Mouse (Mus musculus) heart, embryonic 11.5 days (tissue): Measurements from ENCODE around the gene Gbe1. TPM values are rescaled to one million over a fixed set of nuclear protein-coding genes. Genes with fewer than 3 reads are reported as not detected.

Source experiments
- ATAC-seq: fragments of 200-750 bp; cut with Nextera tagmentation; replicated peaks from 2 replicates; pipeline ENCODE4 v1.8.0; 2017; ENCODE audit warnings: moderate library complexity; ENCODE audit not compliant: insufficient number of reproducible peaks, low FRiP score, low TSS enrichment
- H3K27ac ChIP-seq: fragments of 300-500 bp; sonication (generic); 2 replicates; pipeline ENCODE4 v1.5.1; 2014; ENCODE audit warnings: mild to moderate bottlenecking, low read depth, low read length
- H3K27me3 ChIP-seq: fragments of 300-500 bp; sonication (generic); 2 replicates; pipeline ENCODE4 v1.6.1; 2014; ENCODE audit warnings: mild to moderate bottlenecking, low read length, mixed read lengths; ENCODE audit not compliant: control insufficient read depth, insufficient read depth
- H3K36me3 ChIP-seq: fragments of 300-500 bp; sonication (generic); 2 replicates; pipeline ENCODE4 v1.6.1; 2014; ENCODE audit warnings: mild to moderate bottlenecking, low read length, moderate library complexity, mixed read lengths; ENCODE audit not compliant: control insufficient read depth, insufficient read depth
- H3K4me1 ChIP-seq: fragments of 300-500 bp; sonication (generic); 2 replicates; pipeline ENCODE4 v1.6.1; 2014; ENCODE audit warnings: low read length; ENCODE audit not compliant: control insufficient read depth, insufficient read depth
- H3K4me2 ChIP-seq: fragments of 300-500 bp; sonication (generic); 2 replicates; pipeline ENCODE4 v1.6.1; 2014; ENCODE audit warnings: mild to moderate bottlenecking, moderate library complexity
- H3K4me3 ChIP-seq: fragments of 300-500 bp; sonication (generic); 2 replicates; pipeline ENCODE4 v1.5.1; 2014; ENCODE audit warnings: low read depth, low read length
- H3K9ac ChIP-seq: fragments of 300-500 bp; sonication (generic); 2 replicates; pipeline ENCODE4 v1.6.1; 2014; ENCODE audit warnings: mild to moderate bottlenecking, low read depth, low read length, moderate library complexity
- H3K9me3 ChIP-seq: fragments of 300-500 bp; sonication (generic); replicated peaks from 2 replicates; pipeline ENCODE4 v1.6.1; 2016; ENCODE audit warnings: low read length; ENCODE audit not compliant: control insufficient read depth
- WGBS: fragments of 180-500 bp; shearing (Covaris S2); extraction: QIAGEN DNeasy Blood & Tissue Kit; methylation state at CpG from one replicate; pipeline ENCODE4 v1.1.7; 2014; ENCODE audit not compliant: insufficient replicate concordance; 5-methylcytosine and 5-hydroxymethylcytosine counted together
- polyA plus RNA-seq: library from polyadenylated mRNA; unstranded; fragments of >200 nt; fragmentation: Nextera tagmentation; extraction: Ambion mirVana; gene quantifications from 2 replicates; pipeline ENCODE4 v1.2.1, GENCODE M21; 2014

The Gbe1 gene
- polyA plus RNA-seq, 1 experiment from 2014 or later = 44.6 TPM

DNA sequence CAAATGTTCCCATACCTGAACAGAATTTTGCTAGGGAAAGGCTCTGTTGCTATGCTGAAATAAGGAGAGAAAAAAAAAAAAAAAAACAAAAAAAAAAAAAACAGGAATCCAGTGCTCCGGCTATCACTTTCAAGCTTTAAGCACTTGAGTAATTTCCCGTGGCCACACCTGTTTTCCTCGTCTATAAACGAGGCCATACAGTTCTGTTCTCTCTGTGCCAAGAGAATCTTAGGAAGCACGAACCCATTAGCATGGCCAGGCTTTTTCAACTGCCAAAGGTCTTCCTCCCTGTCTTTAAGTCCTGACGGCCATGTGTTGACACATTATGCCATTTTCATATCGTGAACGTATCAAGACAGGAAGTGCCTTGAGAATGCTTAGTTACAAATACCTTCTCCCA lies 248.8 kb downstream of the Gbe1 start:
- Histone ChIP-seq H3K4me2 (no peak overlapping the region), H3K36me3 (no peaks in the 10 kb centered on the region), H3K27ac (no peak overlapping the region), H3K4me3 (no peak overlapping the region), H3K9me3 (no peaks in the 10 kb centered on the region), H3K9ac (no peak overlapping the region), H3K4me1 (no peaks in the 10 kb centered on the region), H3K27me3 (no peaks in the 10 kb centered on the region)
- no peak for ATAC-seq
- 81% methylated on average over 8 of the region's 8 CpGs for WGBS

DNA sequence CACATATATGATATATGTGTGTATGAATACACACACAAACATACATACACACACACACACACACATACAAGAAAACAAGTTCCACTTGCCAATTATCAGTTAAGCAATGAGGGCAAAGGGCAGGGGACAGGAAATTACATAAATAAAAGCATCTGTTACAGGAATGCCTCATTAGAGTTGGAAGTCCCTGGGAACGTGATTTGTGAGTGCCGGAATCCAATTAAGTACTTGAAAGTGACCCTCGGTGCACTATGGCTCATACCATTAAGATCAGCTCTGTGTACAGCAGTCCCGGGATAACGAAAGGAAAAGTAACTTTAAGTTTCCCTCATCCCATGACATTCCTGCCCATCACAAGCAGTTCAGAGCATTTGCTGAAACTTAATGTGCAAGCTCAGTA lies 249.7 kb downstream of the Gbe1 start:
- ATAC-seq = no peak
- no peak overlapping the region for H3K9ac ChIP-seq
- no peaks in the 10 kb centered on the region for H3K36me3 ChIP-seq
- 78% methylated on average over 5 of the region's 5 CpGs for WGBS
- no peak overlapping the region for H3K27ac ChIP-seq
- H3K4me2 ChIP-seq = no peak overlapping the region
- no peaks in the 10 kb centered on the region for H3K27me3 ChIP-seq
- H3K4me1 ChIP-seq = no peaks in the 10 kb centered on the region
- H3K4me3 ChIP-seq = no peak overlapping the region
- no peaks in the 10 kb centered on the region for H3K9me3 ChIP-seq

DNA sequence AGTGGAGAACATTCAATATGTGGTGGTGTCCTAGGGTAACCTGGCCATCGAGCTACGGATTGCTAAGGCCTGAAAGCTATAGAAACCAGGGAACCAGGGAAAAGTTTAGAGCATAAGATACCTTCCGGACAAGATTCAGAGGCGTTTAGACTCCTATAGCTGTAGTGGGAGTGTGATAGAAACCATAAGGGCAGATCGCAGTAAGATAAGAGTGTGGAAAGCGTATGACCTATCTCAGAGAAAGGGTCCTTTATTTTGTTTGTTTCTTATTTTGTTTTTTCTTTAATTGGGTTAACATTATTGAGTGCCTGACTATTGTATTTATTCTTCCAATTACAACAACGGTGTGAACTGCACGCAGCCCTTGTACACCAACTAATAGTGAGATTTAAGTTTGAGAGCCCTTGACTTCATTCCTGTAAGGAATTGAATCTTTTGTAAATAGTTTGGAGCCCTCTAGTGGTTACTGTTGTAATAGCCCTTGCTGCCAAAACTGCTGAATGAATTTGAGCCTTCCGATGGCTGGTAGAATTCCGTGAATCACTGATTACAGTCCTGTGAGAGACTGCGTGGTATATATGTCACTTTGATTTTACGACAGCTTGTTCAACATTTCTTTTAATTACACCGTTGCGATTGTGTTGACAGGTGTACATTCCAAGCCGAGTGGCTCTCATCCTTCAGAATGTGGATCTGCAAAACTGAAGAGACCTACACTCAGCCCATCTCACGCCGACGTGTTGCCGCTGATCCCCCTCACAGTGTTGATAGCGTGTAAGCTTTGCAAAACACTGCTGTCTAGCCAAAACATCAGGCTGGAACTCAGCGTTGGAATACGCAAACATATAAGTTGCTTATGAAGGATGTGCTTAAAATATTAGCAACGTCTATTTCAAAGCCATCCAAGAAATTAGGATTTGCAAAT lies 254.9 kb downstream of the Gbe1 start:
- ATAC-seq = no peak; the same call in 1 of the 2 replicates
- no peak overlapping the region for H3K9ac ChIP-seq
- no peak overlapping the region for H3K4me3 ChIP-seq
- WGBS = 54% methylated on average over 23 of the region's 23 CpGs
- H3K36me3 ChIP-seq = no peaks in the 10 kb centered on the region
- H3K27ac ChIP-seq = no peak overlapping the region
- H3K4me1 ChIP-seq = no peaks in the 10 kb centered on the region
- H3K4me2 ChIP-seq = peak overlapping the region; percentile 17
- H3K9me3 ChIP-seq = no peaks in the 10 kb centered on the region
- no peaks in the 10 kb centered on the region for H3K27me3 ChIP-seq

DNA sequence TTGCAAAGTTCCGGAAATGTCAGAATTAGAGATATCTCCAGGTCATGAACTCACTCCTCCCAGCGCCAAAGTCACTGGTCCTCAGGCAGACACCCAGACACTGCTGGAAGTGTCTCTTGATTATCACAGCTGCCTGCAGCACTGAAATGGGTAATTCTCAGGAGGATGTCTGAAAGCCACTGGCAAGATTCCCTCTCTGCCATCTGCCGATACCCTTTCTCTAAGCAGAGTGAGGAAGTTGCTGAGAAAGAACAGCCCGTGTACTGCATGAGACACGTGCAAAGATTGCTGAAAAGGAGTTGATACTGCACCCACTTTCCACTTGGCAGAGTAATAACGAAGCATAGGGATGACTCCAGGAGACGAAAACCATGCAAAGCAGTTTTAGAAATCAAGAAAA lies 272.2 kb downstream of the Gbe1 start:
- Histone ChIP-seq H3K4me3 (no peak overlapping the region), H3K9me3 (no peaks in the 10 kb centered on the region), H3K4me2 (no peak overlapping the region), H3K9ac (no peak overlapping the region), H3K27ac (no peak overlapping the region), H3K36me3 (no peaks in the 10 kb centered on the region), H3K27me3 (no peaks in the 10 kb centered on the region), H3K4me1 (no peaks in the 10 kb centered on the region)
- no CpG with 5 or more reads among the region's 7 CpGs for WGBS
- no peak for ATAC-seq

DNA sequence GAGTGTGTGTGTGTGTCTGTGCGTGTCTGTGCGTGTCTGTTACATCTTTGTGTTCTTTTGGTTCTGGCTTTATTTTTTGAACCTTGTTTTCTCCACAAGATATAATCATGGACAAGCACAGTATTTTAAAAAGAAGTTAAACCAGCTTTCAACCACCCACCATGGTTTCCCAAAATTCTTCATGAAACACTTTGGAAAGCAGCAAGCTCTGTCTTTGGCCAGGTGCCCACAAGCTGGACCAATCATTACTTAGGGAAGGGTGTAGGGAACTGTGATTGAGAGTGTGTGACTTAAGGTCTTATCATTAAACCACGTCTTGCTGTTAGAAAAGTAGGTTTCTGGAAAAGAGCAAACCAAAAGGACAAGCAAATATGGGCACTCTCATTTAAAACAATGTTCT lies 288.6 kb downstream of the Gbe1 start:
- Histone ChIP-seq H3K27me3 (no peaks in the 10 kb centered on the region), H3K9ac (no peak overlapping the region), H3K4me3 (no peak overlapping the region), H3K4me2 (no peak overlapping the region), H3K27ac (no peak overlapping the region), H3K9me3 (no peaks in the 10 kb centered on the region), H3K4me1 (no peaks in the 10 kb centered on the region), H3K36me3 (no peaks in the 10 kb centered on the region)
- 79% methylated on average over 3 of the region's 3 CpGs for WGBS
- no peak for ATAC-seq

GRCm38 (mm10) chr16:70608358-70608757 lies 294.6 kb downstream of the Gbe1 start:
- Histone ChIP-seq H3K9ac (no peak overlapping the region), H3K4me1 (no peaks in the 10 kb centered on the region), H3K27me3 (no peaks in the 10 kb centered on the region), H3K4me2 (no peak overlapping the region), H3K9me3 (no peaks in the 10 kb centered on the region), H3K27ac (no peak overlapping the region), H3K4me3 (no peak overlapping the region), H3K36me3 (no peaks in the 10 kb centered on the region)
- 72% methylated on average over 2 of the region's 2 CpGs for WGBS
- ATAC-seq = no peak

GRCm38 (mm10) chr16:70617691-70618090 lies 303.9 kb downstream of the Gbe1 start:
- Histone ChIP-seq H3K4me1 (no peaks in the 10 kb centered on the region), H3K4me2 (no peak overlapping the region), H3K36me3 (no peaks in the 10 kb centered on the region), H3K27me3 (no peaks in the 10 kb centered on the region), H3K27ac (no peak overlapping the region), H3K4me3 (no peak overlapping the region), H3K9ac (no peak overlapping the region), H3K9me3 (no peaks in the 10 kb centered on the region)
- 81% methylated on average over 1 of the region's 1 CpGs for WGBS
- ATAC-seq = no peak

GRCm38 (mm10) chr16:70618168-70618567 lies 304.4 kb downstream of the Gbe1 start:
- WGBS = 78% methylated on average over 3 of the region's 3 CpGs
- Histone ChIP-seq H3K27ac (no peak overlapping the region), H3K4me3 (no peak overlapping the region), H3K36me3 (no peaks in the 10 kb centered on the region), H3K4me2 (no peak overlapping the region), H3K9ac (no peak overlapping the region), H3K9me3 (no peaks in the 10 kb centered on the region), H3K4me1 (no peaks in the 10 kb centered on the region), H3K27me3 (no peaks in the 10 kb centered on the region)
- ATAC-seq = no peak
